12 mouse cellular contexts compared by ENCODE assay signal in the genomic region with DNA sequence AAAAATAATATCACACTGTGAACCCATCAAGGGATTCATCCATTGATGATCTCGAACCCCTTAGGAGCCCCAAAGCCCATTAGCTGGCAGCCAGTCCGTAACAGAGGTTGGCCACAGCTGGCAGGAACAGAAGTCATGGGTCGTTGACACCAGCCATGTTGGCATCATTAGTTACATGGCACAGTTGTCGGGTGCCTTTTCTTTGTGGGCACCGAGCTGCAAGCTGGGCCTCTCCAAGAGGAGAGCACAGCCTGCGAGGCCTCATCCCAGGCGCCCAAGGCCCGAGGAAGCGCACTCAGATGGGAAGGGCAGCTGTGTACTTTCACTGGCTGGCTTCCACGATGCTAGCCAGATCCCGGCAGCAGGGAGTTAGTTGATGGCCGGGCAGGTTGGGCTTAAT.
A peak's percentile ranks its signal among the peaks of the same experiment; 100 is the strongest.
DNase-seq lines count a peak whose midpoint lies in the region; ATAC-seq lines count a peak whose summit lies in the region.
"Had no signal": no experiment of that assay in that cellular context is flagged by ENCODE, and none has a peak within 500 bp of the region (broad histone marks: within the 10 kb centered on the region; RNA-seq: fewer than 3 reads in every experiment).

No protein-coding gene starts in this region.

- H3K4me2 ChIP-seq in heart, embryonic 11.5 days = no peak overlapping the region
- H3K4me2 ChIP-seq in embryonic facial prominence, embryonic 14.5 days (ENCODE audit: low read depth, low read length) = no peak overlapping the region
- no peak overlapping the region for H3K4me2 ChIP-seq in intestine, embryonic 16.5 days (ENCODE audit: low read depth, low read length)

- DNase-seq in heart, postnatal 4 days = no peak
- peak; percentile 46 for DNase-seq in left cerebral cortex, postnatal 4 days
- no peak for DNase-seq in left cerebral cortex, postnatal 14 days (ENCODE audit: low spot score in 2 of 2)
- no peak for DNase-seq in embryonic facial prominence, embryonic 14.5 days (ENCODE audit: low spot score)
- no peak for DNase-seq in layer of hippocampus, adult 8-10 months (ENCODE audit: low spot score in 2 of 2)
- DNase-seq: cerebellum, adult 9-11 months; kidney, adult 8-10 months; lung, postnatal 36 days; thymus, postnatal 25 days had no signal

- H3K4me1 ChIP-seq in heart, embryonic 11.5 days (ENCODE audit: control insufficient read depth, insufficient read depth, low read length) = peaks cover 28% of the 10 kb centered on the region
- peaks cover 24% of the 10 kb centered on the region for H3K4me1 ChIP-seq in embryonic facial prominence, embryonic 14.5 days (ENCODE audit: control insufficient read depth, insufficient read depth, low read length)
- peaks cover 41% of the 10 kb centered on the region for H3K4me1 ChIP-seq in intestine, embryonic 16.5 days (ENCODE audit: control insufficient read depth, insufficient read depth, low read length)

- H3K36me3 ChIP-seq in heart, embryonic 11.5 days (ENCODE audit: control insufficient read depth, insufficient read depth, low read length) = no peaks in the 10 kb centered on the region
- H3K36me3 ChIP-seq in embryonic facial prominence, embryonic 14.5 days (ENCODE audit: control insufficient read depth, insufficient read depth, low read length) = 0 out of 2 replicates have a peak, but pooled peaks cover 4% of the 10 kb centered on the region
- no peaks in the 10 kb centered on the region for H3K36me3 ChIP-seq in intestine, embryonic 16.5 days (ENCODE audit: control insufficient read depth, insufficient read depth, low read length)

- no peaks in the 10 kb centered on the region for H3K9me3 ChIP-seq in heart, embryonic 11.5 days (replicated peaks; ENCODE audit: control insufficient read depth, low read length)
- H3K9me3 ChIP-seq in embryonic facial prominence, embryonic 14.5 days (ENCODE audit: control insufficient read depth, low read length) = no peaks in the 10 kb centered on the region
- H3K9me3 ChIP-seq in intestine, embryonic 16.5 days (ENCODE audit: control insufficient read depth, low read length) = no peaks in the 10 kb centered on the region

- intact Hi-C loops in left cerebral cortex, postnatal 4 days (cut with DNase I) = no loop called here
- intact Hi-C loops in left cerebral cortex, postnatal 14 days (cut with DNase I) = no loop called here

- 86% methylated on average over 12 of the region's 12 CpGs for WGBS in heart, embryonic 11.5 days (ENCODE audit: insufficient replicate concordance)
- WGBS in embryonic facial prominence, embryonic 14.5 days = 82% methylated on average over 12 of the region's 12 CpGs
- WGBS in intestine, embryonic 16.5 days = 62% methylated on average over 12 of the region's 12 CpGs

- H3K4me3 ChIP-seq in heart, embryonic 11.5 days (ENCODE audit: low read depth, low read length) = no peak overlapping the region
- H3K4me3 ChIP-seq in embryonic facial prominence, embryonic 14.5 days (ENCODE audit: low read depth, low read length) = no peak overlapping the region
- H3K4me3 ChIP-seq in intestine, embryonic 16.5 days (ENCODE audit: low read length) = no peak overlapping the region
- H3K4me3 ChIP-seq: erythroblast, embryonic 14.5 days had no signal

- no peak overlapping the region for H3K9ac ChIP-seq in heart, embryonic 11.5 days (ENCODE audit: low read depth, low read length)
- no peak overlapping the region for H3K9ac ChIP-seq in embryonic facial prominence, embryonic 14.5 days (ENCODE audit: low read depth, low read length)
- H3K9ac ChIP-seq in intestine, embryonic 16.5 days (ENCODE audit: low read depth, low read length) = no peak overlapping the region

- no peak for ATAC-seq in heart, embryonic 11.5 days (replicated peaks; ENCODE audit: insufficient number of reproducible peaks, low FRiP score, low TSS enrichment)
- no peak for ATAC-seq in embryonic facial prominence, embryonic 14.5 days (ENCODE audit: low read depth)
- no peak for ATAC-seq in intestine, embryonic 16.5 days

- H3K27me3 ChIP-seq in heart, embryonic 11.5 days (ENCODE audit: control insufficient read depth, insufficient read depth, low read length) = no peaks in the 10 kb centered on the region
- H3K27me3 ChIP-seq in embryonic facial prominence, embryonic 14.5 days (replicated peaks; ENCODE audit: control insufficient read depth, insufficient read depth, low read length) = no peaks in the 10 kb centered on the region
- no peaks in the 10 kb centered on the region for H3K27me3 ChIP-seq in intestine, embryonic 16.5 days (replicated peaks; ENCODE audit: control insufficient read depth, insufficient read depth, low read length)

- 0 out of 2 replicates have a peak overlapping the region, but pooled peaks have one; percentile 1 for H3K27ac ChIP-seq in heart, embryonic 11.5 days (ENCODE audit: low read depth, low read length)
- peak overlapping the region; percentile 84 for H3K27ac ChIP-seq in embryonic facial prominence, embryonic 14.5 days (replicated peaks; ENCODE audit: low read depth, low read length)
- peak overlapping the region; percentile 50 for H3K27ac ChIP-seq in intestine, embryonic 16.5 days (ENCODE audit: low read length)

Comparison
In these comparisons a context has a peak if more than half of its experiments do, and no peak if none do; other contexts are left out.
1. H3K27ac ChIP-seq: peak in every context shown above with its lines; median percentile 84 in embryonic facial prominence, embryonic 14.5 days; 50 in intestine, embryonic 16.5 days; 1 in heart, embryonic 11.5 days.